Mouse (Mus musculus): ENCODE measurements around the gene Ipo5. TPM values are rescaled to one million over a fixed set of nuclear protein-coding genes. Genes with fewer than 3 reads are reported as not detected.
A peak's percentile ranks its signal among the peaks of the same experiment; 100 is the strongest.

Ipo5 gene
- polyA plus RNA-seq, 1 experiment = 67.8 TPM

GRCm38 (mm10) chr14:120969673-120970072 lies 58.6 kb downstream of the Ipo5 start:
- Histone ChIP-seq H3K27ac (ENCODE audit: insufficient read depth, low read length) (no peak overlapping the region), H3K4me1 (ENCODE audit: control insufficient read depth, insufficient read depth, low read length) (no peaks in the 10 kb centered on the region), H3K4me3 (ENCODE audit: insufficient read depth, low read length) (no peak overlapping the region)
- TF ChIP-seq CTCF (IDR thresholded peaks at IDR 0.05; ENCODE audit: extremely low read depth, insufficient read depth, low read length) = no peak
- TF ChIP-seq POLR2A (IDR thresholded peaks at IDR 0.05; ENCODE audit: extremely low read depth, insufficient read depth, low read length) = no peak

DNA sequence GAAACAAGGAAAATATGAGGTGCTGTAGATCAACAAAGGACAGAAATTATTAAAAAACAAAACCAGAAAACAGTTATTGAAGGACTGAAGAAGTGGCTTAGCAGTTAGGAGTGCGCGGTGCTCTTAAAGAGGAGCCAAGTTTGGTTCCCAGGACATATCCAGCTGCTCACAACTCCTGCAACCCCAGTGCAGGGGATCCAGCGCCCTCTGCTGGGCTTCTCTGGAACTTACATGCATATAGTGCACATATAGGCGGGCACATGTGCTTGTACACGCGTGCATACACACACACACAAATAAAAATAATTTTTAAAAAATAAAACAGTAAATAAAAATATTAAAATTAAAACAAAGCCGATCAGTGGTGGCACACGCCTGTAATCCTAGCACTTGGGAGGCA lies 59.6 kb downstream of the Ipo5 start:
- Histone ChIP-seq H3K4me3 (ENCODE audit: insufficient read depth, low read length) (no peak overlapping the region), H3K27ac (ENCODE audit: insufficient read depth, low read length) (no peak overlapping the region), H3K4me1 (ENCODE audit: control insufficient read depth, insufficient read depth, low read length) (no peaks in the 10 kb centered on the region)
- TF ChIP-seq POLR2A (IDR thresholded peaks at IDR 0.05; ENCODE audit: extremely low read depth, insufficient read depth, low read length) (no peak), CTCF (IDR thresholded peaks at IDR 0.05; ENCODE audit: extremely low read depth, insufficient read depth, low read length) (peak; percentile 39)

GRCm38 (mm10) chr14:120971313-120971712 lies 60.3 kb downstream of the Ipo5 start:
- Histone ChIP-seq H3K27ac (ENCODE audit: insufficient read depth, low read length) (no peak overlapping the region), H3K4me1 (ENCODE audit: control insufficient read depth, insufficient read depth, low read length) (no peaks in the 10 kb centered on the region), H3K4me3 (ENCODE audit: insufficient read depth, low read length) (no peak overlapping the region)
- TF ChIP-seq POLR2A (IDR thresholded peaks at IDR 0.05; ENCODE audit: extremely low read depth, insufficient read depth, low read length) (no peak), CTCF (IDR thresholded peaks at IDR 0.05; ENCODE audit: extremely low read depth, insufficient read depth, low read length) (peak; percentile 23; the same call in 1 of the 2 replicates)

DNA sequence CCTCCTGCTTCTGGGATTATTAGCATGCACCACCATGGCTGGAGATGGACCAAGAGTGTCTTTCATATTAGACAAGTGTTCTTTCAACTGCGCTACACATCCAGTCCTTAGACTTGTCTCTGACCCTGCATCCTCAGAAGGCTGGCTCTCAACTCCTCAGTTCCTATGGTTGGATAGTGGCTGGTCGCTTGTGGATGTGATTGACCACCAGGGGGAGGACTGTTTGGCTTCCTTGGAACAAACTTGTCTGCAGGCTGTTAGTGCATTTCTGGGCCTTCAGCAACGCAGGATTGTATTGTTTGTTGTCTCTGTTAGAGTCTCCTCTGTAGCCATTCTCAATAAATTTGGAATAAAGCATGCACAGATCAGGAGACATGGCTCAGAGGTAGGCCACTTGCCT lies 68.5 kb downstream of the Ipo5 start:
- Histone ChIP-seq H3K4me3 (ENCODE audit: insufficient read depth, low read length) (no peak overlapping the region), H3K27ac (ENCODE audit: insufficient read depth, low read length) (no peak overlapping the region), H3K4me1 (ENCODE audit: control insufficient read depth, insufficient read depth, low read length) (no peaks in the 10 kb centered on the region)
- TF ChIP-seq POLR2A (IDR thresholded peaks at IDR 0.05; ENCODE audit: extremely low read depth, insufficient read depth, low read length) (no peak), CTCF (IDR thresholded peaks at IDR 0.05; ENCODE audit: extremely low read depth, insufficient read depth, low read length) (peak; percentile 67)

DNA sequence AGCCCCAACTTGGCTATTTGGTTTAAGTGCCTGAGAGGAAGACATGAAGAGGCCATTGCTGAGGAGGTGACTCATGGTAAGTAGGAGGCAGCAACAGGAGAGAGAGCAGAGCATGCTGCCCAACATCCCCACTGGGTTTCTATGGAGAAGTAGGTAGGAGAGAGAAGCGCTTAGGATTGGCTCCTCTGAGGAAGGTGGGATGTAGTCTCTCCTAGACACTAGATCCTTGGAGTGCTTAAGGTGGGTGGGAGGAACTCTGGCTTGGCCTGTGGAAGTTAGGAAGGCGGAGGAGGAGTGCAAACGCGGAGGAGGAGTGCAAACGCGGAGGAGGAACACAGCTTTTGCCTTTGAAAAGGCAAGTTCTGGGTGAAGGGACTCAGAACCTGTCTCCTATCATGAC lies 78.1 kb downstream of the Ipo5 start:
- no peak overlapping the region for H3K4me3 ChIP-seq (ENCODE audit: insufficient read depth, low read length)
- no peak for TF ChIP-seq CTCF (IDR thresholded peaks at IDR 0.05; ENCODE audit: extremely low read depth, insufficient read depth, low read length)
- TF ChIP-seq POLR2A (IDR thresholded peaks at IDR 0.05; ENCODE audit: extremely low read depth, insufficient read depth, low read length) = no peak
- H3K27ac ChIP-seq (ENCODE audit: insufficient read depth, low read length) = no peak overlapping the region
- H3K4me1 ChIP-seq (ENCODE audit: control insufficient read depth, insufficient read depth, low read length) = peaks cover 4% of the 10 kb centered on the region

Other genes starting within 250 kb of the Ipo5 start
- 58.0 and 61.6 TPM in 2 replicates for gene Farp1, start 124.0 kb downstream of the Ipo5 start, polyA plus RNA-seq (2012; rRNA removed)